ENCODE assay signal across 8 mouse cellular contexts in genomic region chr8:109360081-109360715, GRCm38 (mm10).
A peak's percentile ranks its signal among the peaks of the same experiment; 100 is the strongest.
DNase-seq lines count a peak whose midpoint lies in the region; ATAC-seq lines count a peak whose summit lies in the region.

No protein-coding gene starts in this region.

- no peaks in the 10 kb centered on the region for H3K9me3 ChIP-seq in heart, embryonic 15.5 days (replicated peaks)
- H3K9me3 ChIP-seq in hindbrain, embryonic 11.5 days (ENCODE audit: control insufficient read depth, low read length), result no peaks in the 10 kb centered on the region
- no peaks in the 10 kb centered on the region for H3K9me3 ChIP-seq in midbrain, embryonic 15.5 days

- peak overlapping the region; percentile 59 for H3K4me2 ChIP-seq in heart, embryonic 15.5 days
- H3K4me2 ChIP-seq in hindbrain, embryonic 11.5 days (replicated peaks; ENCODE audit: low read depth, low read length), result peak overlapping the region; percentile 35
- peak overlapping the region; percentile 56 for H3K4me2 ChIP-seq in midbrain, embryonic 15.5 days

- H3K27me3 ChIP-seq in heart, embryonic 15.5 days, result peaks cover 9% of the 10 kb centered on the region; the same call in 1 of the 2 replicates
- no peaks in the 10 kb centered on the region for H3K27me3 ChIP-seq in hindbrain, embryonic 11.5 days (ENCODE audit: control insufficient read depth, insufficient read depth, low read length)
- H3K27me3 ChIP-seq in midbrain, embryonic 15.5 days (replicated peaks), result no peaks in the 10 kb centered on the region

- no peak for ATAC-seq in heart, embryonic 15.5 days (replicated peaks; ENCODE audit: insufficient number of reproducible peaks, insufficient read depth, low FRiP score, low read depth)
- ATAC-seq in hindbrain, embryonic 11.5 days (ENCODE audit: low FRiP score), result peak; percentile 75
- peak; percentile 72 for ATAC-seq in midbrain, embryonic 15.5 days (replicated peaks)
- ATAC-seq in CD4-positive, CD25-positive, alpha-beta regulatory T cell, adult 4 months, result no peak

- no peak for DNase-seq in heart, adult 9 months (ENCODE audit: low spot score in 2 of 2)
- peak; percentile 42 for DNase-seq in brain, embryonic 18.5 days (ENCODE audit: low read depth, low spot score)
- peak; percentile 69 for DNase-seq in hindbrain, embryonic 11.5 days (ENCODE audit: low spot score)
- no peak for DNase-seq in adrenal gland, adult (ENCODE audit: inconsistent age in 2 of 2, low spot score in 1 of 2)
- DNase-seq in thymus, postnatal 36 days, result no peak

- 0 out of 2 replicates have a peak, but pooled peaks cover 2% of the 10 kb centered on the region for H3K4me1 ChIP-seq in heart, embryonic 15.5 days (replicated peaks)
- no peaks in the 10 kb centered on the region for H3K4me1 ChIP-seq in hindbrain, embryonic 11.5 days (replicated peaks; ENCODE audit: control insufficient read depth, insufficient read depth, low read length)
- peaks cover 39% of the 10 kb centered on the region for H3K4me1 ChIP-seq in midbrain, embryonic 15.5 days

- H3K36me3 ChIP-seq in heart, embryonic 15.5 days, result no peaks in the 10 kb centered on the region
- H3K36me3 ChIP-seq in hindbrain, embryonic 11.5 days (ENCODE audit: control insufficient read depth, insufficient read depth, low read length), result no peaks in the 10 kb centered on the region
- no peaks in the 10 kb centered on the region for H3K36me3 ChIP-seq in midbrain, embryonic 15.5 days (replicated peaks)

- H3K4me3 ChIP-seq in heart, embryonic 15.5 days, result peak overlapping the region; percentile 28; the same call in 1 of the 2 replicates
- no peak overlapping the region for H3K4me3 ChIP-seq in hindbrain, embryonic 11.5 days (ENCODE audit: low read depth, low read length)
- H3K4me3 ChIP-seq in midbrain, embryonic 15.5 days, result no peak overlapping the region

- WGBS in heart, embryonic 15.5 days, result 36% methylated on average over 14 of the region's 14 CpGs
- whole genome bisulfite sequencing in hindbrain, embryonic 11.5 days, result 12% methylated on average over 14 of the region's 14 CpGs
- 9% methylated on average over 14 of the region's 14 CpGs for WGBS in midbrain, embryonic 15.5 days

- no peak overlapping the region for H3K27ac ChIP-seq in heart, embryonic 15.5 days
- peak overlapping the region; percentile 93 for H3K27ac ChIP-seq in hindbrain, embryonic 11.5 days (ENCODE audit: low read depth, low read length)
- H3K27ac ChIP-seq in midbrain, embryonic 15.5 days, result peak overlapping the region; percentile 97

- no peak overlapping the region for H3K9ac ChIP-seq in heart, embryonic 15.5 days
- H3K9ac ChIP-seq in hindbrain, embryonic 11.5 days (ENCODE audit: low read depth, low read length), result peak overlapping the region; percentile 57; the same call in 1 of the 2 replicates
- H3K9ac ChIP-seq in midbrain, embryonic 15.5 days, result peak overlapping the region; percentile 46

Comparison
In these comparisons a context has a peak if more than half of its experiments do, and no peak if none do; other contexts are left out.
1. ATAC-seq: peak in hindbrain, embryonic 11.5 days (single experiment) and midbrain, embryonic 15.5 days (single experiment); none in heart, embryonic 15.5 days (single experiment) and CD4-positive, CD25-positive, alpha-beta regulatory T cell, adult 4 months (single experiment).
2. DNase-seq: peak in brain, embryonic 18.5 days (single experiment) and hindbrain, embryonic 11.5 days (single experiment); none in heart, adult 9 months (0 of 2), adrenal gland, adult (0 of 2) and thymus, postnatal 36 days (0 of 2).
3. Peak in every context shown above with its lines, with median percentiles within 50 percentile points of each other: H3K4me2 ChIP-seq.